Mouse (Mus musculus): ENCODE data around the gene Pam. TPM values are rescaled to one million over a fixed set of nuclear protein-coding genes. Genes with fewer than 3 reads are reported as not detected.

Pam gene
- polyA plus RNA-seq, 1 experiment from 2014 or later, result 18.0 TPM

DNA sequence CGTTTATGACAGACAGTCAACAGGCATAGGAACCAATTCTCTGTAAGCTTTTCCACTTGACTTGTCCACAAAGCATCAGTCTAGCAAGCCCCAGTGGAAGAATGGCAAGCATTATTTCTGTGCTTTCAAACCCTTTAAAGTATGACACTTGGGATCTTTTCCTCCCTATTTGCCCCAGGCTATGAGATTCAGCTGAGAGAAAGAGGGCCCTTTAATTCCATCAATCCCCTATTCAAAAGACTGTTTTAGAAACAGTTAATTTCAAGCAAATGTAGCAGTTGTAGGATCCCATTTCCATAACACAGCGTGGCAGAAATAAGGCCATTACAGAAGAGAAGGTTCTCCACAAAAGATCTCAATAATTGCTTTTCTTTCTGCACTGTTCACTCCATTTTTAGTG is 53.0 kb downstream of the Pam start:
- H3K4me3 ChIP-seq (ENCODE audit: low read depth, low read length), result no peak overlapping the region
- no peak overlapping the region for H3K4me2 ChIP-seq (ENCODE audit: low read depth, severe bottlenecking)
- H3K27me3 ChIP-seq (ENCODE audit: control insufficient read depth, insufficient read depth, low read length), result no peaks in the 10 kb centered on the region
- DNase-seq (ENCODE audit: low spot score) (no peak), ATAC-seq (ENCODE audit: insufficient number of reproducible peaks, low FRiP score, low TSS enrichment, low read depth) (no peak)
- H3K4me1 ChIP-seq (ENCODE audit: control insufficient read depth, insufficient read depth, low read length), result no peaks in the 10 kb centered on the region
- H3K9ac ChIP-seq (ENCODE audit: low read length), result no peak overlapping the region
- 84% methylated on average over 2 of the region's 2 CpGs for WGBS
- no peak overlapping the region for H3K27ac ChIP-seq (replicated peaks; ENCODE audit: low read depth, low read length)
- H3K36me3 ChIP-seq (ENCODE audit: control insufficient read depth, insufficient read depth, low read length), result no peaks in the 10 kb centered on the region
- H3K9me3 ChIP-seq (ENCODE audit: control insufficient read depth, low read length), result no peaks in the 10 kb centered on the region

DNA sequence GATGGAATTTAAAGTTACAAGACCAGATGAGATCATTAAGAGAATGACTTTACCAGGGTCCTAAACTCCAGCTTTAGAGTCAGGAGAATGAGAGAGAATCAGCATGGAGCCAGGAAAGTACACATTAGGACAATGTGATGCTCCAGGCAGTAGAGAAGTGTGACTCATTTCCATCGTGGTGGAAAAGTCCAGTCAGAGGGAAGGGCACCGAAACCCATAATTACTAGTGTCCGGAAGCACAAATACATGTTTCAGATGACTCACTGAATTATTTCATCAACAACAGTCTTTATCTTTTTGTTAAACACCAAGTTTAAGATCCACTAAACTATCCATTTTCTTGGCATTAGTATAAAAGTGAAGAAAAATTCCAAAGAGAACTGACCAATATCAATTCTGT is 57.2 kb downstream of the Pam start:
- H3K36me3 ChIP-seq (ENCODE audit: control insufficient read depth, insufficient read depth, low read length), result no peaks in the 10 kb centered on the region
- no peaks in the 10 kb centered on the region for H3K4me1 ChIP-seq (ENCODE audit: control insufficient read depth, insufficient read depth, low read length)
- DNase-seq (ENCODE audit: low spot score), result no peak
- 78% methylated on average over 3 of the region's 3 CpGs for WGBS
- H3K27ac ChIP-seq (replicated peaks; ENCODE audit: low read depth, low read length), result no peak overlapping the region
- H3K4me3 ChIP-seq (ENCODE audit: low read depth, low read length), result no peak overlapping the region
- H3K27me3 ChIP-seq (ENCODE audit: control insufficient read depth, insufficient read depth, low read length), result no peaks in the 10 kb centered on the region
- no peak overlapping the region for H3K4me2 ChIP-seq (ENCODE audit: low read depth, severe bottlenecking)
- no peak overlapping the region for H3K9ac ChIP-seq (ENCODE audit: low read length)
- H3K9me3 ChIP-seq (ENCODE audit: control insufficient read depth, low read length), result no peaks in the 10 kb centered on the region
- no peak for ATAC-seq (ENCODE audit: insufficient number of reproducible peaks, low FRiP score, low TSS enrichment, low read depth)

DNA sequence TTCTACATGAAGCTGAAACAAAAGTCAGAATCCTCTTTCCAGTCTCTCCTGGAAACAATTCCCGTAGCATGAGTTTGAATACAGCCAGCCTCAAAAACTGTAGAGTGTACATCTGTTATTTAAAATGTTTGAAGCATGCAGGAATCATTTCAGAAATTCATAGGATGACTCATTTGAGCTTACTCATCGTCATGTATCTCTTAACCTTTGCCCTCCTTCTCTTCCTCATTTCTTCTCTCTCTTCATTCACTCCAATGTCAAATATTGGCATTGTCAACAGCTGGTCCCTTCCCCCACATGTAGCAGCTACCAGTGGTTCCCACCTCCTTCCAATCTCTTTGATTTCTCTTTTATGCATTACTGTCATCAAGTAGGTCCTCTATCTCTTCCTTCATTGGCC is 59.7 kb downstream of the Pam start:
- 84% methylated on average over 2 of the region's 2 CpGs for WGBS
- Histone ChIP-seq H3K27ac (replicated peaks; ENCODE audit: low read depth, low read length) (no peak overlapping the region), H3K4me2 (ENCODE audit: low read depth, severe bottlenecking) (no peak overlapping the region), H3K9ac (ENCODE audit: low read length) (no peak overlapping the region), H3K4me1 (ENCODE audit: control insufficient read depth, insufficient read depth, low read length) (no peaks in the 10 kb centered on the region), H3K27me3 (ENCODE audit: control insufficient read depth, insufficient read depth, low read length) (no peaks in the 10 kb centered on the region), H3K9me3 (ENCODE audit: control insufficient read depth, low read length) (no peaks in the 10 kb centered on the region), H3K36me3 (ENCODE audit: control insufficient read depth, insufficient read depth, low read length) (no peaks in the 10 kb centered on the region), H3K4me3 (ENCODE audit: low read depth, low read length) (no peak overlapping the region)
- DNase-seq (ENCODE audit: low spot score) (no peak), ATAC-seq (ENCODE audit: insufficient number of reproducible peaks, low FRiP score, low TSS enrichment, low read depth) (no peak)

DNA sequence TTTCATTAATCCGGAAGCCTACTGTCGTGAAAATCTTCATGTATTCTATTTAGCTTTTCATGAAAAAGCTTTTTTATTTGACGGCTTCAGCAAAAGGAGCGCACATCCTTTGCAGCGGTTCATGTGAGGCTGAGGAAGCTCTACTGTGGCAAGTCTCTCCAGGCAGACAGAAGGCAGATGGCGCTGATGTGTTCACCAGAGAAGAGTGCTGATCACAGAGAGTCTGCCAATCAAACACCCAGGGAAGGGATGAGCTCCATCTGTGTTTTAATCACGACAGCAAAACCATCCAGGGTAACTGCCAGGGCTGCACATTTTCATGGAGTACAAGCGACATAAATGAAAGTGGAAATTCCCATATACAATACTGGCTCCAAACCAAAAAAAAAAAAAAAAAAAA is 63.6 kb downstream of the Pam start:
- 89% methylated on average over 8 of the region's 8 CpGs for WGBS

DNA sequence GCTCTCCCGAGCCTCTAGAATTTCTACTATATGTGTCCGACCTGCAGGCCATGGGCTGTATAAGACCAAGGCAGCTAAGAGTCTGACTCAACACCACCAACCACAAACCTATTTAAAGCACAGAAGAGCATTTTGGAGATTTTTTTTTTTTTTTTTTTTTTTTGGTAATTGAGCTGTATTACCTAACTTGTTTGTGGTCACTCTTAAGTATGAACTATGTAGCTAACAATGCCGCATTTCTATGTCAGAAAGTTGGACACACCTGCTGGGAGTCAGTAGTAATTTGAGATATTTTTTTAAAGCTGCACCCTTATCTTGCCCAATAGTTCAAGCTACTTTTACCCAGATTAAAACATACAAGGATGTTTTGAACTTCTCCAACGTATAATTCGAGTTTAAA is 66.4 kb downstream of the Pam start:
- H3K9ac ChIP-seq (ENCODE audit: low read length), result no peak overlapping the region
- H3K36me3 ChIP-seq (ENCODE audit: control insufficient read depth, insufficient read depth, low read length), result no peaks in the 10 kb centered on the region; the same call in 1 of the 2 replicates
- H3K4me3 ChIP-seq (ENCODE audit: low read depth, low read length), result no peak overlapping the region
- no peak overlapping the region for H3K4me2 ChIP-seq (ENCODE audit: low read depth, severe bottlenecking)
- ATAC-seq (ENCODE audit: insufficient number of reproducible peaks, low FRiP score, low TSS enrichment, low read depth) (no peak), DNase-seq (ENCODE audit: low spot score) (no peak)
- no peaks in the 10 kb centered on the region for H3K27me3 ChIP-seq (ENCODE audit: control insufficient read depth, insufficient read depth, low read length)
- no peaks in the 10 kb centered on the region for H3K4me1 ChIP-seq (ENCODE audit: control insufficient read depth, insufficient read depth, low read length)
- no peaks in the 10 kb centered on the region for H3K9me3 ChIP-seq (ENCODE audit: control insufficient read depth, low read length)
- 96% methylated on average over 5 of the region's 5 CpGs for WGBS
- no peak overlapping the region for H3K27ac ChIP-seq (replicated peaks; ENCODE audit: low read depth, low read length)

More for the DNA sequence above, 63.6 kb downstream of the Pam start:
- Histone ChIP-seq H3K4me3 (ENCODE audit: low read depth, low read length) (no peak overlapping the region), H3K4me2 (ENCODE audit: low read depth, severe bottlenecking) (no peak overlapping the region), H3K4me1 (ENCODE audit: control insufficient read depth, insufficient read depth, low read length) (no peaks in the 10 kb centered on the region), H3K36me3 (ENCODE audit: control insufficient read depth, insufficient read depth, low read length) (no peaks in the 10 kb centered on the region), H3K27ac (replicated peaks; ENCODE audit: low read depth, low read length) (no peak overlapping the region), H3K27me3 (ENCODE audit: control insufficient read depth, insufficient read depth, low read length) (no peaks in the 10 kb centered on the region), H3K9me3 (ENCODE audit: control insufficient read depth, low read length) (no peaks in the 10 kb centered on the region), H3K9ac (ENCODE audit: low read length) (no peak overlapping the region)
- DNase-seq (ENCODE audit: low spot score) (no peak), ATAC-seq (ENCODE audit: insufficient number of reproducible peaks, low FRiP score, low TSS enrichment, low read depth) (no peak)

DNA sequence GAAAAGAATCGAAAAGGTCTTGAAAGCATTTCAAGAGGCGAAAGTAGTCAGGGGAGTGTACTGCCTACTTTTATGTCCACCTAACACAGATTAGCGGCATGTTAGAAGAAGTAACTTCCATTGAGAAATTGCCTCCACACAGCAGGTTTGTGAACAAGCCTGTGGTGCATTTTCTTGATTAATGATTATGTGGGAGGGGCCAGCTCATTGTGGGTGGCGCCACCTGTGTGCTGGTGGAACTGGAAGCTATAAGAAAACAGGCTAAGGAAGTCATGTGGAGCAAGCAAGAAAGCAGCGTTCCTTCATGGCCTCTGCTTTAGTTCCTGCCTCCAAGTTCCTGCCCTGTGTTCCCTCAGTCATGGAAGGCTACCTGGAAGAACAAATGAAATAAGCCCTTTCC is 67.0 kb downstream of the Pam start:
- DNase-seq (ENCODE audit: low spot score), result no peak
- WGBS, result 89% methylated on average over 5 of the region's 5 CpGs
- no peak for ATAC-seq (ENCODE audit: insufficient number of reproducible peaks, low FRiP score, low TSS enrichment, low read depth)
- H3K9ac ChIP-seq (ENCODE audit: low read length), result no peak overlapping the region
- H3K4me1 ChIP-seq (ENCODE audit: control insufficient read depth, insufficient read depth, low read length), result no peaks in the 10 kb centered on the region
- no peaks in the 10 kb centered on the region; the same call in 1 of the 2 replicates for H3K36me3 ChIP-seq (ENCODE audit: control insufficient read depth, insufficient read depth, low read length)
- H3K9me3 ChIP-seq (ENCODE audit: control insufficient read depth, low read length), result no peaks in the 10 kb centered on the region
- no peak overlapping the region for H3K4me3 ChIP-seq (ENCODE audit: low read depth, low read length)
- H3K27ac ChIP-seq (replicated peaks; ENCODE audit: low read depth, low read length), result no peak overlapping the region
- H3K27me3 ChIP-seq (ENCODE audit: control insufficient read depth, insufficient read depth, low read length), result no peaks in the 10 kb centered on the region
- H3K4me2 ChIP-seq (ENCODE audit: low read depth, severe bottlenecking), result no peak overlapping the region

DNA sequence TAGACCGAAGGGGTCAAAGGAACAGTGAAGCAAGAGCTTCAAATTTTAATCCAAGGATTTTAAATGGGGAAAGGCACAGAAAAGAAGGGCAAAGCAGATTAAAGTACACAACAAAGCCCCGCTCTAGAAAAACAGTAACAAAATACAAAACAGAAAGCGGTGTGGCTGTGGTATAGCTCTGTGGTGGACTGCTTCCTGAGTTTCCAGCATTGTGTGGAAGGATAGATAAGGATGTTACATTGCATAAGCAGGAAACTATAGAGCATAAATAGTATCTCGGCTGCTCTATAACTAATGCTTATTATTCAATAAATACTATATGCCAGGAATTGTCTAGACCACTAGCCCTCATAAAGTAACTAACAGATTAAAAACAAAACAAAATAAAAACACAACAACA is 67.5 kb downstream of the Pam start:
- Histone ChIP-seq H3K27ac (replicated peaks; ENCODE audit: low read depth, low read length) (no peak overlapping the region), H3K27me3 (ENCODE audit: control insufficient read depth, insufficient read depth, low read length) (no peaks in the 10 kb centered on the region), H3K36me3 (ENCODE audit: control insufficient read depth, insufficient read depth, low read length) (no peaks in the 10 kb centered on the region; the same call in 1 of the 2 replicates), H3K9me3 (ENCODE audit: control insufficient read depth, low read length) (no peaks in the 10 kb centered on the region), H3K4me3 (ENCODE audit: low read depth, low read length) (no peak overlapping the region), H3K4me1 (ENCODE audit: control insufficient read depth, insufficient read depth, low read length) (no peaks in the 10 kb centered on the region), H3K4me2 (ENCODE audit: low read depth, severe bottlenecking) (no peak overlapping the region), H3K9ac (ENCODE audit: low read length) (no peak overlapping the region)
- no peak for ATAC-seq (ENCODE audit: insufficient number of reproducible peaks, low FRiP score, low TSS enrichment, low read depth)
- no peak for DNase-seq (ENCODE audit: low spot score)
- 91% methylated on average over 4 of the region's 4 CpGs for WGBS

DNA sequence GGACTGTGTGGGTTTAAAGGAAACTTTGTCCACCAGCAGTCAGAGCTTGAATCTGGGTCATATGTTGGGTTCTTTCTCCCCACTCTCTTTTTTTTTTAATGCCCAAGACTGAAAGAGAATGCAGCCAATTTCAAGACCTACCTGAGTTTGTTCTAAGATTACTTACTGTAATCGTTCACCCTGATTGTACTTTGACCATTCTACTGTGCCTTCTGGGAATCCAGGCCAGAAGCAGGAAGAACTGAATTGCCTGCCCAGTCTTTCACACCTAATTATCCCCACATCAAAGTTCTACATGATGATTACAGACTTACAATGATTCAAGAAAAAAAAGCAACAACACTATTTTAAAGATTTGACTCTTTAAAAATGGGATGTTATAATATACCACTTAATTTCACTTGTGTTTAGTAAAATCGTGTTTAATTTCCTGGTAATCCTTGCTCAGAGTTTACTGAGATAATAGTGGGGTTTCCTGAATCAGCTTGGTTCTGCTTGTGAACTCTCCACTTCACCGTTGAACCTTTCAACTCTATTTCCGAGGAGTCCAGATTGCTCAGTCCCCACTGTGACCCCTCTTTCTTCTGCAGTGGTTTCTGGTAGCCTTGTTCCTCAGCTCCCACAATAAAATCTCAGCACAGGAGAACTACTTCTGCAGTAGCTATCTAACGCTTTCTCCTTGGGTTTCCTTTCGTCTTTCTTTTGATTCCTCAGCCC is 69.4 kb downstream of the Pam start:
- H3K36me3 ChIP-seq (ENCODE audit: control insufficient read depth, insufficient read depth, low read length), result no peaks in the 10 kb centered on the region; the same call in 1 of the 2 replicates
- 67% methylated on average over 6 of the region's 6 CpGs for WGBS
- H3K9ac ChIP-seq (ENCODE audit: low read length), result no peak overlapping the region
- no peaks in the 10 kb centered on the region for H3K4me1 ChIP-seq (ENCODE audit: control insufficient read depth, insufficient read depth, low read length)
- no peak overlapping the region for H3K27ac ChIP-seq (replicated peaks; ENCODE audit: low read depth, low read length)
- no peak for ATAC-seq (ENCODE audit: insufficient number of reproducible peaks, low FRiP score, low TSS enrichment, low read depth)
- no peak overlapping the region for H3K4me3 ChIP-seq (ENCODE audit: low read depth, low read length)
- no peaks in the 10 kb centered on the region for H3K27me3 ChIP-seq (ENCODE audit: control insufficient read depth, insufficient read depth, low read length)
- H3K9me3 ChIP-seq (ENCODE audit: control insufficient read depth, low read length), result no peaks in the 10 kb centered on the region
- DNase-seq (ENCODE audit: low spot score), result no peak
- H3K4me2 ChIP-seq (ENCODE audit: low read depth, severe bottlenecking), result no peak overlapping the region

DNA sequence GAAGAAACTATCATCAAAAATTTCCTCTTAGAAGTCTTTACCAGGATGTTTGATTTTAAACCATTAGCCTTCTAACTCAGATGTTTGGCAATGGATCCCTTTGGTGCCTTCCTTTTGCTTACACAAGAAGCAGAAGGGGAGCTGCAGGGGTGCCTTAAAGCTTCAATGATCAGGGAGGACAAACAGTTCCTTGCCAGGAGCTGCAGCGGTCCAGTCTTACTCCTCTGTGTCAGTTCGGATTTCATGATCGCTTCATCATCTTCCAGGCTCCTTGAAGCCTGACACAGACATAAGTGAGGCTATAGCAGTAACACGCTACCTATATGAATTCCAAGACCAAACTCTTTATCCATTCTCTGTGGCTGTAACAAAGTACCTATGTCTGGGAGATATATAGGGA is 71.6 kb downstream of the Pam start:
- H3K4me2 ChIP-seq (ENCODE audit: low read depth, severe bottlenecking), result no peak overlapping the region

More for the DNA sequence above, 71.6 kb downstream of the Pam start:
- Histone ChIP-seq H3K27ac (replicated peaks; ENCODE audit: low read depth, low read length) (no peak overlapping the region), H3K4me3 (ENCODE audit: low read depth, low read length) (no peak overlapping the region), H3K36me3 (ENCODE audit: control insufficient read depth, insufficient read depth, low read length) (no peaks in the 10 kb centered on the region; the same call in 1 of the 2 replicates), H3K9ac (ENCODE audit: low read length) (no peak overlapping the region), H3K9me3 (ENCODE audit: control insufficient read depth, low read length) (no peaks in the 10 kb centered on the region), H3K4me1 (ENCODE audit: control insufficient read depth, insufficient read depth, low read length) (no peaks in the 10 kb centered on the region), H3K27me3 (ENCODE audit: control insufficient read depth, insufficient read depth, low read length) (no peaks in the 10 kb centered on the region)
- 96% methylated on average over 4 of the region's 4 CpGs for WGBS
- DNase-seq (ENCODE audit: low spot score), result no peak
- no peak for ATAC-seq (ENCODE audit: insufficient number of reproducible peaks, low FRiP score, low TSS enrichment, low read depth)
